Mouse (Mus musculus) spleen, postnatal 10 days (tissue): ENCODE data around the gene Sdhc.
"Not testable (repeated sequence)": the region's sequence is repeated elsewhere in the genome, so short reads cannot be mapped to it uniquely, and the experiment has no call there.

Experiments used
- DNase-seq, 2 experiments: peaks; one replicate each; pipeline ENCODE4 v3.0.0; 2021 to 2022; ENCODE audit warnings: low spot score in 2 of 2

The Sdhc gene

GRCm38 (mm10) chr1:171112986-171113385, 37.4 kb downstream of the Sdhc start:
- DNase-seq = no peak

- peak in 1 of 2 experiments; percentile 52 for DNase-seq
These were observed 38.4 kb downstream of the Sdhc start for GRCm38 (mm10) chr1:171111781-171112575.

- peak; percentile 92 to 93 for DNase-seq
These were observed 39.2 kb downstream of the Sdhc start for GRCm38 (mm10) chr1:171111020-171111780.

GRCm38 (mm10) chr1:171110659-171111019, 39.8 kb downstream of the Sdhc start:
- DNase-seq = no peak

- DNase-seq = no peak
These were observed 40.8 kb downstream of the Sdhc start for GRCm38 (mm10) chr1:171109620-171110019.

- no peak for DNase-seq
These were observed 45.2 kb downstream of the Sdhc start for GRCm38 (mm10) chr1:171105226-171105625.

GRCm38 (mm10) chr1:171103179-171103840, 47.1 kb downstream of the Sdhc start:
- peak in 1 of 2 experiments; percentile 47 for DNase-seq

GRCm38 (mm10) chr1:171102547-171103177, 47.7 kb downstream of the Sdhc start:
- DNase-seq = peak; percentile 83 to 86

GRCm38 (mm10) chr1:171101733-171102546, 48.5 kb downstream of the Sdhc start:
- DNase-seq = peak; percentile 87 to 88

GRCm38 (mm10) chr1:171101033-171101432, 49.4 kb downstream of the Sdhc start:
- no peak for DNase-seq

GRCm38 (mm10) chr1:171097612-171098011, 52.8 kb downstream of the Sdhc start:
- DNase-seq = no peak

GRCm38 (mm10) chr1:171097136-171097535, 53.3 kb downstream of the Sdhc start:
- DNase-seq = no peak

GRCm38 (mm10) chr1:171096110-171096964, 54.1 kb downstream of the Sdhc start:
- no peak for DNase-seq

- no peak for DNase-seq
These were observed 56.0 kb downstream of the Sdhc start for GRCm38 (mm10) chr1:171094424-171094823.

- no peak for DNase-seq
These were observed 59.6 kb downstream of the Sdhc start for GRCm38 (mm10) chr1:171090761-171091160.

GRCm38 (mm10) chr1:171089891-171090290, 60.5 kb downstream of the Sdhc start:
- no peak for DNase-seq

- DNase-seq = peak in 1 of 2 experiments; percentile 53
These were observed 62.0 kb downstream of the Sdhc start for GRCm38 (mm10) chr1:171088237-171088869.

- DNase-seq = no peak
These were observed 64.7 kb downstream of the Sdhc start for GRCm38 (mm10) chr1:171085718-171086117.

- not testable (repeated sequence) for DNase-seq
These were observed 68.7 kb downstream of the Sdhc start for GRCm38 (mm10) chr1:171081512-171082231.
